Mouse (Mus musculus): ENCODE data around the gene Evx2.

- TF ChIP-seq EP300 (optimal IDR thresholded peaks at IDR 0.05) (no peak), CTCF (IDR thresholded peaks at IDR 0.05; ENCODE audit: low read depth) (no peak)
Measured at GRCm38 (mm10) chr2:74707599-74707998, 48.2 kb upstream of the Evx2 start.
